Mouse (Mus musculus): ENCODE results near the gene Olfr1364.

The Olfr1364 gene

GRCm38 (mm10) chr13:21581659-21582058 lies at the start of gene Olfr1364:
Gene Olfr1364 (minus strand): TSS chr13:21581759.
- DNase-seq = no peak

GRCm38 (mm10) chr13:21613922-21614321 lies 32.4 kb upstream of the Olfr1364 start, which contains the start of gene Olfr1362:
Gene Olfr1362 (minus strand): TSS chr13:21614022.
- DNase-seq = no peak

GRCm38 (mm10) chr13:21591618-21592017 lies 10.1 kb upstream of the Olfr1364 start:
- DNase-seq = no peak

GRCm38 (mm10) chr13:21559793-21560192 lies 21.8 kb downstream of the Olfr1364 start, which contains the start of gene Olfr1535:
Gene Olfr1535 (minus strand): TSS chr13:21559893.
- DNase-seq = no peak

- no peak for DNase-seq
Measured at GRCm38 (mm10) chr13:21550416-21551110, 31.0 kb downstream of the Olfr1364 start.

GRCm38 (mm10) chr13:21549487-21549886 lies 32.1 kb downstream of the Olfr1364 start:
- DNase-seq = no peak

- no peak for DNase-seq
Measured at GRCm38 (mm10) chr13:21542708-21543107, 38.9 kb downstream of the Olfr1364 start, which contains the start of gene Olfr1366. Gene Olfr1366 (minus strand): TSS chr13:21542808.

- peak; percentile 89 for DNase-seq
Measured at GRCm38 (mm10) chr13:21530781-21531201, 50.8 kb downstream of the Olfr1364 start, which contains the start of gene Zkscan8. Gene Zkscan8 (minus strand): TSS chr13:21531120.

- no peak for DNase-seq
Measured at GRCm38 (mm10) chr13:21530136-21530535, 51.4 kb downstream of the Olfr1364 start.
